Mouse (Mus musculus) spleen, adult 2 months (tissue): ENCODE data around the gene Atoh8.

Source experiments
- CTCF ChIP-seq: fragments of 200-500 bp; IDR thresholded peaks from 2 replicates; pipeline ENCODE4 v1.5.1; 2011; ENCODE audit warnings: mild to moderate bottlenecking, inconsistent platforms; ENCODE audit not compliant: insufficient read depth, insufficient read length, insufficient replicate concordance; ENCODE audit errors: extremely low read depth
- POLR2A ChIP-seq: fragments of 200-500 bp; IDR thresholded peaks from 2 replicates; pipeline ENCODE4 v1.6.1; 2011; ENCODE audit warnings: low read depth, low read length, inconsistent platforms

- no peak for TF ChIP-seq CTCF
- TF ChIP-seq POLR2A: no peak
Measured at GRCm38 (mm10) chr6:72263679-72264265, 28.4 kb upstream of the Atoh8 start.
